Mouse (Mus musculus): ENCODE data around the gene Itga1. TPM values are rescaled to one million over a fixed set of nuclear protein-coding genes. Genes with fewer than 3 reads are reported as not detected.

Gene Itga1
- polyA plus RNA-seq, 1 experiment: not detected

- H3K9me3 ChIP-seq (ENCODE audit: control insufficient read depth, low read length): no peaks in the 10 kb centered on the region
Measured at GRCm38 (mm10) chr13:115020727-115021126, 81.0 kb downstream of the Itga1 start.

GRCm38 (mm10) chr13:115017545-115017944 lies 84.2 kb downstream of the Itga1 start:
- H3K27me3 ChIP-seq (ENCODE audit: control insufficient read depth): no peaks in the 10 kb centered on the region
- no peaks in the 10 kb centered on the region for H3K9me3 ChIP-seq (ENCODE audit: control insufficient read depth, low read length)
- TF ChIP-seq TAL1 (IDR thresholded peaks at IDR 0.05; ENCODE audit: low read length) (no peak), GATA1 (IDR thresholded peaks at IDR 0.05; ENCODE audit: low read length) (no peak)
- H3K4me1 ChIP-seq (ENCODE audit: control insufficient read depth): no peaks in the 10 kb centered on the region
- no peak overlapping the region for H3K4me3 ChIP-seq (replicated peaks)
- H3K36me3 ChIP-seq (ENCODE audit: control insufficient read depth): no peaks in the 10 kb centered on the region

More at GRCm38 (mm10) chr13:115020727-115021126, 81.0 kb downstream of the Itga1 start:
- H3K36me3 ChIP-seq (ENCODE audit: control insufficient read depth): no peaks in the 10 kb centered on the region
- H3K27me3 ChIP-seq (ENCODE audit: control insufficient read depth): no peaks in the 10 kb centered on the region
- no peak overlapping the region for H3K4me3 ChIP-seq (replicated peaks)
- H3K4me1 ChIP-seq (ENCODE audit: control insufficient read depth): no peaks in the 10 kb centered on the region
- no peak for TF ChIP-seq TAL1 (IDR thresholded peaks at IDR 0.05; ENCODE audit: low read length)

GRCm38 (mm10) chr13:115011547-115011946 lies 90.2 kb downstream of the Itga1 start:
- Histone ChIP-seq H3K36me3 (ENCODE audit: control insufficient read depth) (no peaks in the 10 kb centered on the region), H3K9me3 (ENCODE audit: control insufficient read depth, low read length) (no peaks in the 10 kb centered on the region), H3K27me3 (ENCODE audit: control insufficient read depth) (no peaks in the 10 kb centered on the region), H3K4me3 (replicated peaks) (no peak overlapping the region), H3K4me1 (ENCODE audit: control insufficient read depth) (no peaks in the 10 kb centered on the region)
- TF ChIP-seq TAL1 (IDR thresholded peaks at IDR 0.05; ENCODE audit: low read length) (no peak), GATA1 (IDR thresholded peaks at IDR 0.05; ENCODE audit: low read length) (peak; percentile 24; the same call in 1 of the 2 replicates)

GRCm38 (mm10) chr13:115006213-115006835 lies 95.4 kb downstream of the Itga1 start:
- no peaks in the 10 kb centered on the region for H3K4me1 ChIP-seq (ENCODE audit: control insufficient read depth)
- TF ChIP-seq GATA1 (IDR thresholded peaks at IDR 0.05; ENCODE audit: low read length) (no peak), TAL1 (IDR thresholded peaks at IDR 0.05; ENCODE audit: low read length) (no peak)
- H3K27me3 ChIP-seq (ENCODE audit: control insufficient read depth): no peaks in the 10 kb centered on the region
- no peaks in the 10 kb centered on the region for H3K36me3 ChIP-seq (ENCODE audit: control insufficient read depth)
- H3K9me3 ChIP-seq (ENCODE audit: control insufficient read depth, low read length): no peaks in the 10 kb centered on the region
- no peak overlapping the region for H3K4me3 ChIP-seq (replicated peaks)

- H3K9me3 ChIP-seq (ENCODE audit: control insufficient read depth, low read length): no peaks in the 10 kb centered on the region
- no peaks in the 10 kb centered on the region for H3K4me1 ChIP-seq (ENCODE audit: control insufficient read depth)
- no peaks in the 10 kb centered on the region for H3K27me3 ChIP-seq (ENCODE audit: control insufficient read depth)
- TF ChIP-seq GATA1 (IDR thresholded peaks at IDR 0.05; ENCODE audit: low read length) (no peak), TAL1 (IDR thresholded peaks at IDR 0.05; ENCODE audit: low read length) (no peak)
- no peaks in the 10 kb centered on the region for H3K36me3 ChIP-seq (ENCODE audit: control insufficient read depth)
- H3K4me3 ChIP-seq (replicated peaks): no peak overlapping the region
Measured at GRCm38 (mm10) chr13:115005342-115005741, 96.4 kb downstream of the Itga1 start.

GRCm38 (mm10) chr13:115003444-115004053 lies 98.2 kb downstream of the Itga1 start:
- Histone ChIP-seq H3K27me3 (ENCODE audit: control insufficient read depth) (no peaks in the 10 kb centered on the region), H3K4me3 (replicated peaks) (no peak overlapping the region), H3K9me3 (ENCODE audit: control insufficient read depth, low read length) (no peaks in the 10 kb centered on the region), H3K4me1 (ENCODE audit: control insufficient read depth) (no peaks in the 10 kb centered on the region), H3K36me3 (ENCODE audit: control insufficient read depth) (no peaks in the 10 kb centered on the region)
- TF ChIP-seq TAL1 (IDR thresholded peaks at IDR 0.05; ENCODE audit: low read length): no peak
- no peak for TF ChIP-seq GATA1 (IDR thresholded peaks at IDR 0.05; ENCODE audit: low read length)

DNA sequence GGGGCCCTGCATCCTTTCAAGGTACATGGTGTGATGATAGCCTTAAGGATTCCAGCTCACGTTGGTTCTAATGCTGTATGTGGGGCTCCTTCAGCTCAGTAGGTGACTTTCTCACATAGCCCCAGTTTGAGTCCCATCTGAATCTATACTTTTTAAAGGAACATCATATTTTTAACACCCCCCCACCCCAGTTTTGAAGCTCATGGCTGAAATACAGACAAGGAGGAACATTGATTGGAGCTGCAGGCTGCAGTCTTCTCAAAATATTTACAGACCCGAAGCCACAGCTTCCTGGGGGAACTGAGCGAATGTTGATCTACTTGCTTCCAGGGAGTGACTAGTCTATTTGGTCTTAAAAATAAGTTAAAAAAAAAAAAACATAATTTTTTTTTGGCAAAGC lies 98.9 kb downstream of the Itga1 start:
- Histone ChIP-seq H3K36me3 (ENCODE audit: control insufficient read depth) (no peaks in the 10 kb centered on the region), H3K27me3 (ENCODE audit: control insufficient read depth) (no peaks in the 10 kb centered on the region), H3K9me3 (ENCODE audit: control insufficient read depth, low read length) (no peaks in the 10 kb centered on the region), H3K4me1 (ENCODE audit: control insufficient read depth) (no peaks in the 10 kb centered on the region), H3K4me3 (replicated peaks) (no peak overlapping the region)
- no peak for TF ChIP-seq GATA1 (IDR thresholded peaks at IDR 0.05; ENCODE audit: low read length)
- TF ChIP-seq TAL1 (IDR thresholded peaks at IDR 0.05; ENCODE audit: low read length): no peak

- H3K27me3 ChIP-seq (ENCODE audit: control insufficient read depth): no peaks in the 10 kb centered on the region
- H3K4me3 ChIP-seq (replicated peaks): no peak overlapping the region
- no peaks in the 10 kb centered on the region for H3K4me1 ChIP-seq (ENCODE audit: control insufficient read depth)
- TF ChIP-seq TAL1 (IDR thresholded peaks at IDR 0.05; ENCODE audit: low read length) (no peak), GATA1 (IDR thresholded peaks at IDR 0.05; ENCODE audit: low read length) (no peak)
- H3K9me3 ChIP-seq (ENCODE audit: control insufficient read depth, low read length): no peaks in the 10 kb centered on the region
- no peaks in the 10 kb centered on the region for H3K36me3 ChIP-seq (ENCODE audit: control insufficient read depth)
Measured at GRCm38 (mm10) chr13:115002155-115002554, 99.6 kb downstream of the Itga1 start.

DNA sequence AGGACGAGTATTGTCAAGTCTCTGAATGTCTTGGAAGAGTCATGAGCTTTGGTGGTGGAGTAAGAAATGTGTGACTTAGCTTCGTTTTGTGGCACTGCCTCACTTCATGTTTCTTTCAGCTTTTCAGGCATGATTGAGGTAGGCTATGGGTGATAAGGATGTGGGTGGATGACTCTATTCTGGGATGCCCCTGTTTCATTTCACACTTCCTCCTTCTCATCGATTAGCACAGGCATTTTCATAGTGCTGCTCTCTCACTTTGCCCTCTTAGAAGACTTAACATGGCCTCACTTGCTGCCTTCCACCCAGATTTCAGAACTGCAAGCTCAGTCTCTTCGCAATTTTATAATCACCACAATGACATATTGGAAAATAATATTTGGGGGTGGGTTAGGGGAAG lies 102.2 kb downstream of the Itga1 start:
- Histone ChIP-seq H3K36me3 (ENCODE audit: control insufficient read depth) (no peaks in the 10 kb centered on the region), H3K4me3 (replicated peaks) (no peak overlapping the region), H3K27me3 (ENCODE audit: control insufficient read depth) (no peaks in the 10 kb centered on the region), H3K9me3 (ENCODE audit: control insufficient read depth, low read length) (no peaks in the 10 kb centered on the region), H3K4me1 (ENCODE audit: control insufficient read depth) (no peaks in the 10 kb centered on the region)
- TF ChIP-seq GATA1 (IDR thresholded peaks at IDR 0.05; ENCODE audit: low read length): no peak
- no peak for TF ChIP-seq TAL1 (IDR thresholded peaks at IDR 0.05; ENCODE audit: low read length)

Data from erythroblast, embryonic 14.5 days (primary cell).